Mouse (Mus musculus): Measurements from ENCODE around the gene Rabl2.

- no peak for TF ChIP-seq POLR2A (IDR thresholded peaks at IDR 0.05; ENCODE audit: low read depth, low read length)
- TF ChIP-seq CTCF (IDR thresholded peaks at IDR 0.05; ENCODE audit: extremely low read depth, insufficient read depth, insufficient read length, insufficient replicate concordance) = peak; percentile 50; the same call in 1 of the 2 replicates
Measured at GRCm38 (mm10) chr15:89623626-89623959, 31.9 kb upstream of the Rabl2 start.
